Mouse (Mus musculus) bone marrow, adult 2 months (tissue): ENCODE measurements at regions not wholly inside any gene's neighbourhood (a gene's known extent, or its start where the extent isn't known, plus 50 kb on each side); places are given as distances from the start of the nearest gene placed in this dataset.

Experiments used
- H3K27ac ChIP-seq: fragments of 200-500 bp; 2 replicates; pipeline ENCODE4 v1.5.1; 2012; ENCODE audit warnings: low read depth, mild to moderate bottlenecking, control low read depth, inconsistent platforms, low read length; ENCODE audit not compliant: control insufficient read depth, poor library complexity, insufficient read depth
- H3K4me1 ChIP-seq: fragments of 200-500 bp; 2 replicates; pipeline ENCODE4 v1.6.1; 2011; ENCODE audit warnings: low read length; ENCODE audit not compliant: control insufficient read depth, insufficient read depth
- H3K4me3 ChIP-seq: fragments of 200-500 bp; replicated peaks from 2 replicates; pipeline ENCODE3; 2011; ENCODE audit warnings: mild to moderate bottlenecking, low read depth, low read length, control low read depth; ENCODE audit not compliant: control insufficient read depth
- CTCF ChIP-seq: fragments of 200-500 bp; IDR thresholded peaks from 2 replicates; pipeline ENCODE4 v1.5.1; 2011; ENCODE audit warnings: low read length, control low read depth; ENCODE audit not compliant: control insufficient read depth, insufficient read depth
- POLR2A ChIP-seq: fragments of 200-500 bp; IDR thresholded peaks from 2 replicates; pipeline ENCODE4 v1.6.1; 2011; ENCODE audit warnings: low read depth, mild to moderate bottlenecking, control low read depth, low read length, borderline replicate concordance; ENCODE audit not compliant: control insufficient read depth
- WGBS: fragments of 180-500 bp; shearing (Covaris S2); methylation state at CpG from one replicate; pipeline ENCODE4 v1.1.7; 2018; 5-methylcytosine and 5-hydroxymethylcytosine counted together

- Histone ChIP-seq H3K27ac (no peak overlapping the region), H3K4me3 (no peak overlapping the region), H3K4me1 (no peaks in the 10 kb centered on the region)
- TF ChIP-seq POLR2A (no peak), CTCF (no peak)
- 62% methylated on average over 6 of the region's 6 CpGs for WGBS
These were observed 125.1 kb upstream of the Itga1 start for GRCm38 (mm10) chr13:115226824-115227223.

GRCm38 (mm10) chr13:115219701-115220100, 117.9 kb upstream of the Itga1 start:
- WGBS = 36% methylated on average over 2 of the region's 2 CpGs
- no peak for TF ChIP-seq CTCF
- TF ChIP-seq POLR2A = no peak
- Histone ChIP-seq H3K4me1 (no peaks in the 10 kb centered on the region), H3K27ac (no peak overlapping the region), H3K4me3 (no peak overlapping the region)

- no peak overlapping the region for H3K4me3 ChIP-seq
- no peaks in the 10 kb centered on the region; the same call in 1 of the 2 replicates for H3K4me1 ChIP-seq
- no peak for TF ChIP-seq POLR2A
- no peak for TF ChIP-seq CTCF
- no peak overlapping the region for H3K27ac ChIP-seq
- 88% methylated on average over 3 of the region's 3 CpGs for WGBS
These were observed 109.5 kb upstream of the Itga1 start for GRCm38 (mm10) chr13:115211285-115211684.

- H3K4me1 ChIP-seq = no peaks in the 10 kb centered on the region; the same call in 1 of the 2 replicates
- no peak overlapping the region for H3K27ac ChIP-seq
- no peak for TF ChIP-seq CTCF
- no peak for TF ChIP-seq POLR2A
- H3K4me3 ChIP-seq = no peak overlapping the region
- WGBS = 24% methylated on average over 10 of the region's 10 CpGs
These were observed 109.0 kb upstream of the Itga1 start for GRCm38 (mm10) chr13:115210643-115211208.

GRCm38 (mm10) chr13:115209402-115210192, 107.8 kb upstream of the Itga1 start:
- TF ChIP-seq POLR2A (no peak), CTCF (no peak)
- Histone ChIP-seq H3K27ac (no peak overlapping the region), H3K4me1 (no peaks in the 10 kb centered on the region; the same call in 1 of the 2 replicates), H3K4me3 (no peak overlapping the region)
- WGBS = 18% methylated on average over 3 of the region's 3 CpGs

GRCm38 (mm10) chr13:115206723-115207122, 105.0 kb upstream of the Itga1 start:
- Histone ChIP-seq H3K4me3 (no peak overlapping the region), H3K27ac (no peak overlapping the region), H3K4me1 (no peaks in the 10 kb centered on the region; the same call in 1 of the 2 replicates)
- TF ChIP-seq POLR2A (no peak), CTCF (no peak)
- 73% methylated on average over 7 of the region's 7 CpGs for WGBS

- Histone ChIP-seq H3K27ac (no peak overlapping the region), H3K4me3 (no peak overlapping the region), H3K4me1 (no peaks in the 10 kb centered on the region)
- 70% methylated on average over 3 of the region's 3 CpGs for WGBS
- TF ChIP-seq POLR2A (no peak), CTCF (no peak)
These were observed 97.4 kb upstream of the Itga1 start for GRCm38 (mm10) chr13:115199166-115199565.

- 46% methylated on average over 2 of the region's 2 CpGs for WGBS
- TF ChIP-seq CTCF = no peak
- TF ChIP-seq POLR2A = no peak
- Histone ChIP-seq H3K4me1 (no peaks in the 10 kb centered on the region; the same call in 1 of the 2 replicates), H3K4me3 (no peak overlapping the region), H3K27ac (no peak overlapping the region)
These were observed 86.3 kb upstream of the Itga1 start for GRCm38 (mm10) chr13:115188066-115188465.
